Mouse (Mus musculus) left cerebral cortex, adult 2 months (tissue): Measurements from ENCODE around the gene C1qtnf9. TPM values are rescaled to one million over a fixed set of nuclear protein-coding genes. Genes with fewer than 3 reads are reported as not detected.

Experiments used
- DNase-seq, 2 experiments: peaks; one replicate each; pipeline ENCODE4 v3.0.0; 2021 to 2022; ENCODE audit warnings: low spot score in 2 of 2, mixed read lengths in 1 of 2; ENCODE audit errors: extremely low spot score in 1 of 2
- H3K27ac ChIP-seq: fragments of 200-600 bp; 2 replicates; pipeline ENCODE4 v1.8.1; 2022
- H3K4me3 ChIP-seq: fragments of 200-600 bp; 2 replicates; pipeline ENCODE4 v1.8.1; 2022
- CTCF ChIP-seq: fragments of 200-600 bp; IDR thresholded peaks from 2 replicates; pipeline ENCODE4 v1.8.1; 2022; ENCODE audit warnings: antibody characterized with exemption, mild to moderate bottlenecking, moderate library complexity
- intact Hi-C: fragments of 180-260 bp; cut with DNase I; formaldehyde crosslinking; loops from one replicate; pipeline ENCODE4 v1.15.1; 2025
- total RNA-seq, 2 experiments: library from RNA; stranded (reverse); gene quantifications; 2 replicates each; pipeline ENCODE4 v1.2.3; 2021

Gene C1qtnf9
- total RNA-seq, 2 experiments from 2014 or later: 0.23 to 0.30 TPM

GRCm38 (mm10) chr14:60798721-60799120, 30.8 kb downstream of the C1qtnf9 start:
- TF ChIP-seq CTCF: no peak
- Histone ChIP-seq H3K4me3 (no peak overlapping the region), H3K27ac (no peak overlapping the region)
- intact Hi-C loops: loop anchor here (1.0 kb wide), 3 partner anchors 287 to 496 kb away; no protein-coding TSS in a partner anchor
- no peak for DNase-seq

DNA sequence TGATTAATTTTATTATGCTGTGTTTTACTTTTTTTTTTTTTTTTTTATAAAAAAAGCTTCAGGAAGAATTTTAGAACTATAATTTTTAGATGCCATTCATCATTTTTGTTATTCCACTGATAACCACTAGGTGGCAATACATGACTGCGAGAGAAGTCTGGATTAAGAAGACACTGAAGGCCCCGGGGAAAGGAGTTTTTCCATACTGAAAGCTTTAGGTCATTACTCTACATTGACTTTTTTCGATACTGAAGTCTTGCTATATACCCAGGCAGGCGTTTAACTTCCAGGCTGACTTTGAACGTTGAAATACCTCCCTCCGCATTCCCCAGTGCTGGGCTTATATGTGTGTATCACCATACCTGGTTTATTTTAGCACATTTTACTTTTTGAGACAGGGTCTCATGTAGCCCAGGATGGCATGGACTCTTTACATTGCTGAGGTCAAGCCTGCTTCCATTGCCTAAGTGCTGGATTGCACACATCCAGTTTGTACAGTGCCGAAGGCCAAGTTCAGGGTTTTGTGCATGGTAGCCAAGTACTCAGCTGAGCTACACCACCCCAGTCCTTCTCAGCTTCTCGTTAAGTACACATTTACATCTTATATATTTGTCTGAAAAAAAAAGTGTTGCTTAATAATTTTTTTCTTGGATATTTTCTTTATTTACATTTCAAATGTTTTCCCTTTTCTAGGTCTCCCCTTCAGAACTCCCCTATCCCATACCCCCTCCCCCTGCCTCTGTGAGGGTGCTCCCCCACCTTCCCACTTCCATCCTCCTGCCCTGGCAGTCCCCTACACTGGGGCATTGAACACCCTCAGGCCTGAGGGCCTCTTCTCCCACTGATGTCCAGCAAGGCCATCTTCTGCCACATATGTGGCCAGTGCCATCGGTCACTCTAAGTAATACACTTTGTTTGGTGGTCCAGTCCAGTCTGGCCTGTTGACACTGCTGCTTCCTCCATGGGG, 32.1 kb downstream of the C1qtnf9 start:
- peak; percentile 88 for TF ChIP-seq CTCF
- no peak for DNase-seq
- no peak overlapping the region for H3K27ac ChIP-seq
- intact Hi-C loops: loop anchor here (1.0 to 5.0 kb wide), 4 partner anchors 167 to 494 kb away; no protein-coding TSS in a partner anchor
- no peak overlapping the region for H3K4me3 ChIP-seq

DNA sequence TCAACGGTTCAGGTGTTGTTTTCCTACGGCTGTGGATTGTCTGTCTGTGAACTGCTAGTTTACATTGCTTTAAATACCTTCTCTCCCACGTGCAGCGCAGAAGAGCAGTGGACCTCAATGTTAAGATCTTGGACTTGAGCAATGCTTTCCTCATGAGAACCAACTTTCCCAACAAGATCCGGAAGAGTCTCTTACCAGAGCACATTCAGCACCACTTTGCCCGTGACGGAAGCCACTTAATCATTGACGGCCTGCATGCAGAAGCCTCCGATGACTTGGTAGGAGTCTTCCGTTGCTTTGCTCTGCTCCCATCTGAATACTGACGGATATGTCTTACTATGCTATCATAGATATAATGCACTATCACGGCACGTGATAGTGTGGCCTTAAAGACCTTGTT, 34.1 kb downstream of the C1qtnf9 start:
- intact Hi-C loops: loop anchor here (5.0 kb wide), 1 partner anchor 165 kb away; no protein-coding TSS in a partner anchor
- no peak overlapping the region for H3K27ac ChIP-seq
- H3K4me3 ChIP-seq: no peak overlapping the region
- no peak for TF ChIP-seq CTCF
- no peak for DNase-seq

GRCm38 (mm10) chr14:60804978-60805377, 37.0 kb downstream of the C1qtnf9 start:
- intact Hi-C loops: loop anchor here (5.0 kb wide), 1 partner anchor 162 kb away; no protein-coding TSS in a partner anchor
- H3K27ac ChIP-seq: no peak overlapping the region
- no peak overlapping the region for H3K4me3 ChIP-seq
- no peak for DNase-seq
- TF ChIP-seq CTCF: no peak

DNA sequence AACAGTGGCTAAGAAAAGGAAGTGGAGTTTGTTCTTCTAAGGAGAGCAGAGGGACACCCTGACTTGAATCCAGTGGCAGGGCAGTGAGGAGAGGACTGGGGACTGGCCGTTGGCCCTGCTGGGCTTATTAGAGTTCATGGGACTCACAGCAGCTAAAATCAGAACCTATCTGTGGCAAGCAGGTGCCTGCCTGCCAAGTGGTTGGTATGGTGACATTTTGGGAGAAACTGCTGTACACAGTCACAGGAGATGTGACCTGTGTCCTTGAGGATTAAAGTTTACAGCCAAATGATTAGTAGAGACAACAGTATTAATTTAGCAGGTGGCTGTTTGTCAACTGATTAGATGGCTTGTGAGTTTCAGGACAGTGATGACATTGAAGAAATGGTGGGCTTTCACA, 37.9 kb downstream of the C1qtnf9 start:
- Histone ChIP-seq H3K27ac (no peak overlapping the region), H3K4me3 (no peak overlapping the region)
- DNase-seq: no peak
- intact Hi-C loops: no loop called here
- TF ChIP-seq CTCF: no peak

DNA sequence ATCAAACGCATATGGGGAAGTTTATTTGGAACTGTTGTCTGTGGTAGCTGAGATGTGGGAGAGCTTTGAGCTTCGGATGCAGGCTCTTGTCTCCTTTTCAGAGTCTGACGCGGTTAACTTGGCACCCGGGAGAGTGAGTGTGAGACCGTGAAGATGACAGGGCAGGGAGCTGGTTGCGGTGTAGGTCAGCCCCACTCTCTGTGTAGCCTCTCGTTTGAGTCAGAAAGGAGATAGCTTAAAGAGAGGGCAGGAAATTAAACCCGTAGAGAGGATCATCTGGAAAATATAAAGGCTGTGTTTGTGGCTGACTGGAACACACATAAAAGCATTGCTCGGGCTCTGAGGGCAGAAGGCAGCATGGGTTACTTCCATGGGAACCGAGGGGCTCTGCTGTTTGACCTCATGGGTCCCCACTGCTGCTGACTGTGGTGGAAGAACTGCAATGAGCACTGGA, 39.0 kb downstream of the C1qtnf9 start:
- H3K27ac ChIP-seq: no peak overlapping the region
- no peak for TF ChIP-seq CTCF
- intact Hi-C loops: no loop called here
- no peak for DNase-seq
- no peak overlapping the region for H3K4me3 ChIP-seq

DNA sequence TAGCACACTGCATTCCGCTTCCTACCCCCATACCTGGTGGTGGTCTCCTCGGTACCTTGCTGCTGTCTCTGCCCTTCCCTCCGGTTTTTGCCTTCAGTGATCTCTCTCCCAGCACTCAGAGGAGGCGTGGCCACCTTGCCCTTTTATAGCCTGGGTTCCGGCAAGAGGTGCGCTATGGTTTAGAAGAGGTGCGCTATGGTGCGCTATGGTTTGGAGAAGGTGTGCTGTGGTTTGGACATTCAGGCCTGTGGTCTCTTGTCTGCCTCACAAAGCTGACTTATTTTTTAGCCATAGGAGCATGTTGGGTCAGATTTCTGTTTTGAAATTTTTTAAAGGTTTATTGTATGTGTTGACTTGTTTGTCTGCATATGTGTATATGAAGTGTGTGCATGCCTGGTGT, 41.9 kb downstream of the C1qtnf9 start:
- Histone ChIP-seq H3K27ac (no peak overlapping the region), H3K4me3 (no peak overlapping the region)
- intact Hi-C loops: no loop called here
- DNase-seq: no peak
- no peak for TF ChIP-seq CTCF

GRCm38 (mm10) chr14:60811547-60811946, 43.6 kb downstream of the C1qtnf9 start:
- no peak for DNase-seq
- H3K27ac ChIP-seq: no peak overlapping the region
- TF ChIP-seq CTCF: no peak
- H3K4me3 ChIP-seq: no peak overlapping the region
- intact Hi-C loops: no loop called here

- DNase-seq: no peak
- intact Hi-C loops: no loop called here
- TF ChIP-seq CTCF: no peak
- Histone ChIP-seq H3K27ac (no peak overlapping the region), H3K4me3 (no peak overlapping the region)
Measured at GRCm38 (mm10) chr14:60815098-60815497, 47.2 kb downstream of the C1qtnf9 start.

DNA sequence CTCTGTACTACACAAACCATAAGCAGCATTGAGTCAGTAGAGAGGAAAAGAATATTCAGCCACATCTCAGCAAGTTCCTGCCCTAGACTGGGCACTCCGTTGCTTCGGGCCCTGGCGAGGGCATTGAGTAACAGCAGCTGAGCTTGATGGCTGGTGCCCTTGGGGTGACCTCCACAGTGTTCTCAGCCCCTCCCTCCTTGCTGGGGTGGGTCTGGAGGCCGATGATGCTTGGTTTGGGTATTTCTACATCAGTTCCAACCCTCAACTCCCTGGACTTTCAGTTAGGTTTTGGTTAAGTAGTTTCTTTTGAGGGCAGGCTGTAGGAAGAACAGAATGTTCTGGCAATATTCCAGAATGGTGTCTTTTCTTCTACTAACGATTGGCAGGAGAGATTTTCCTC, 50.1 kb downstream of the C1qtnf9 start:
- intact Hi-C loops: no loop called here
- TF ChIP-seq CTCF: no peak
- no peak overlapping the region for H3K4me3 ChIP-seq
- DNase-seq: no peak
- H3K27ac ChIP-seq: no peak overlapping the region

DNA sequence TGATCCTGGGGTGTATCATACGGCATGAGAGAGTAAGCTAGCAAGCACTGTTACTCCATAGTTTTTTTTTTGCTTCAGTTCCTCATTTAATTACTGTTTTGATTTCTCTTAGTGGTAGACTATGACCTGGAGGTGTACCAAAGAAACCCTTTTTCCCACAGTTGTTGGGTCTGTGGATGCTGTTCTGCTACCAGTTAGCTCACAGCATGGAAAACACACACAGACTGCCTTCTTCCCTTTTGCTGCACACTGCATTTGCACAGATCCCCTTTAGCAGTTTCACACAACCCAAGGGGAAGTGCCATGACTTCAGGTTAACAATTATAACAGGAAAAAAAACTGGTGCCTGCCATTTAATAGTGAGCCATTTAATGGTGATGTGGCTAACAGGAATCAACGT, 62.2 kb downstream of the C1qtnf9 start:
- intact Hi-C loops: no loop called here
- no peak for DNase-seq
- H3K4me3 ChIP-seq: no peak overlapping the region
- no peak for TF ChIP-seq CTCF
- H3K27ac ChIP-seq: no peak overlapping the region

Other genes starting within 250 kb of the C1qtnf9 start
- gene Spata13, start 134.1 kb upstream of the C1qtnf9 start, total RNA-seq: 10 to 100 TPM; 15.4 to 23.7 TPM
- gene Mipep, start 16.4 kb downstream of the C1qtnf9 start, total RNA-seq: 10 to 100 TPM; 24.9 to 25.3 TPM